Mouse (Mus musculus) liver, embryonic 16.5 days (tissue): Measurements from ENCODE around the gene Zfp598. TPM values are rescaled to one million over a fixed set of nuclear protein-coding genes. Genes with fewer than 3 reads are reported as not detected.
A peak's percentile ranks its signal among the peaks of the same experiment; 100 is the strongest.
"Not testable (repeated sequence)": the region's sequence is repeated elsewhere in the genome, so short reads cannot be mapped to it uniquely, and the experiment has no call there.

Experiments used
- ATAC-seq: fragments of 200-750 bp; cut with Nextera tagmentation; 2 replicates; pipeline ENCODE4 v1.8.0; 2017; ENCODE audit warnings: low read depth, mild to moderate bottlenecking, moderate number of reproducible peaks, moderate library complexity
- H3K27ac ChIP-seq: fragments of 300-500 bp; sonication (generic); 2 replicates; pipeline ENCODE4 v1.5.1; 2014; ENCODE audit warnings: mild to moderate bottlenecking, low read length
- H3K27me3 ChIP-seq: fragments of 300-500 bp; sonication (generic); 2 replicates; pipeline ENCODE4 v1.6.1; 2014; ENCODE audit warnings: low read depth, low read length, mixed read lengths; ENCODE audit not compliant: control insufficient read depth, insufficient read depth
- H3K36me3 ChIP-seq: fragments of 300-500 bp; sonication (generic); 2 replicates; pipeline ENCODE4 v1.6.1; 2014; ENCODE audit warnings: mild to moderate bottlenecking; ENCODE audit not compliant: control insufficient read depth, insufficient read depth
- H3K4me1 ChIP-seq: fragments of 300-500 bp; sonication (generic); 2 replicates; pipeline ENCODE4 v1.6.1; 2014; ENCODE audit warnings: low read depth, low read length, mixed read lengths; ENCODE audit not compliant: control insufficient read depth
- H3K4me2 ChIP-seq: fragments of 300-500 bp; sonication (generic); 2 replicates; pipeline ENCODE4 v1.6.1; 2014; ENCODE audit warnings: low read depth, low read length, mixed read lengths
- H3K4me3 ChIP-seq: fragments of 300-500 bp; sonication (generic); 2 replicates; pipeline ENCODE4 v1.5.1; 2014; ENCODE audit warnings: low read depth, mild to moderate bottlenecking, low read length
- H3K9ac ChIP-seq: fragments of 300-500 bp; sonication (generic); 2 replicates; pipeline ENCODE4 v1.6.1; 2014; ENCODE audit warnings: low read depth, low read length
- H3K9me3 ChIP-seq: fragments of 300-500 bp; sonication (generic); replicated peaks from 2 replicates; pipeline ENCODE4 v1.6.1; 2016; ENCODE audit warnings: low read length; ENCODE audit not compliant: control insufficient read depth
- WGBS: fragments of 180-500 bp; shearing (Covaris S2); extraction: QIAGEN DNeasy Blood & Tissue Kit; methylation state at CpG from one replicate; pipeline ENCODE4 v1.1.7; 2014; ENCODE audit not compliant: insufficient replicate concordance; 5-methylcytosine and 5-hydroxymethylcytosine counted together
- polyA plus RNA-seq: library from polyadenylated mRNA; unstranded; fragments of >200 nt; fragmentation: Nextera tagmentation; extraction: Ambion mirVana; gene quantifications from 2 replicates; pipeline ENCODE4 v1.2.1, GENCODE M21; 2015

The Zfp598 gene
- polyA plus RNA-seq, 1 experiment from 2014 or later: 8.7 TPM

GRCm38 (mm10) chr17:24718938-24719337 is 49.5 kb downstream of the Zfp598 start:
- Histone ChIP-seq H3K9ac (peak overlapping the region; percentile 79), H3K4me3 (peak overlapping the region; percentile 93), H3K4me2 (peak overlapping the region; percentile 74), H3K4me1 (peaks cover 34% of the 10 kb centered on the region)
- not testable (repeated sequence) for H3K27ac ChIP-seq, H3K27me3 ChIP-seq, H3K9me3 ChIP-seq, H3K36me3 ChIP-seq, ATAC-seq
- 34% methylated on average over 5 of the region's 5 CpGs for WGBS

GRCm38 (mm10) chr17:24719494-24720222 is 50.2 kb downstream of the Zfp598 start:
- H3K4me2 ChIP-seq: peak overlapping the region; percentile 74
- under 1% methylated on average over 61 of the region's 61 CpGs for WGBS
- H3K9ac ChIP-seq: peak overlapping the region; percentile 79
- no peaks in the 10 kb centered on the region for H3K27me3 ChIP-seq
- H3K27ac ChIP-seq: peak overlapping the region; percentile 83
- H3K36me3 ChIP-seq: peaks cover 9% of the 10 kb centered on the region
- peaks cover 37% of the 10 kb centered on the region for H3K4me1 ChIP-seq
- ATAC-seq: peak; percentile 94
- H3K9me3 ChIP-seq: no peaks in the 10 kb centered on the region
- H3K4me3 ChIP-seq: peak overlapping the region; percentile 93

- not testable (repeated sequence) for H3K27me3 ChIP-seq, ATAC-seq, H3K9me3 ChIP-seq, H3K36me3 ChIP-seq
- Histone ChIP-seq H3K4me1 (peaks cover 37% of the 10 kb centered on the region), H3K4me3 (peak overlapping the region; percentile 93), H3K4me2 (peak overlapping the region; percentile 71), H3K9ac (peak overlapping the region; percentile 71), H3K27ac (peak overlapping the region; percentile 76)
- 1% methylated on average over 11 of the region's 11 CpGs for WGBS
These were observed 51.1 kb downstream of the Zfp598 start for GRCm38 (mm10) chr17:24720616-24721015.

- Histone ChIP-seq H3K4me3 (peak overlapping the region; percentile 93), H3K9ac (peak overlapping the region; percentile 68), H3K27ac (peak overlapping the region; percentile 42), H3K4me2 (peak overlapping the region; percentile 71), H3K4me1 (peaks cover 37% of the 10 kb centered on the region)
- 7% methylated on average over 7 of the region's 7 CpGs for WGBS
- not testable (repeated sequence) for H3K27me3 ChIP-seq, H3K9me3 ChIP-seq, H3K36me3 ChIP-seq, ATAC-seq
These were observed 52.0 kb downstream of the Zfp598 start for GRCm38 (mm10) chr17:24721383-24721955.

GRCm38 (mm10) chr17:24722220-24722924 is 52.9 kb downstream of the Zfp598 start:
- Histone ChIP-seq H3K27ac (peak overlapping the region; percentile 42), H3K4me1 (peaks cover 37% of the 10 kb centered on the region), H3K9me3 (no peaks in the 10 kb centered on the region), H3K4me3 (peak overlapping the region; percentile 93), H3K36me3 (peaks cover 9% of the 10 kb centered on the region), H3K9ac (peak overlapping the region; percentile 18; the same call in 1 of the 2 replicates), H3K4me2 (peak overlapping the region; percentile 71), H3K27me3 (no peaks in the 10 kb centered on the region; the same call in 1 of the 2 replicates)
- WGBS: 16% methylated on average over 13 of the region's 13 CpGs
- ATAC-seq: no peak

GRCm38 (mm10) chr17:24723122-24723880 is 53.8 kb downstream of the Zfp598 start:
- Histone ChIP-seq H3K4me1 (peaks cover 37% of the 10 kb centered on the region), H3K4me3 (peak overlapping the region; percentile 93), H3K9ac (peak overlapping the region; percentile 97), H3K27me3 (no peaks in the 10 kb centered on the region; the same call in 1 of the 2 replicates), H3K9me3 (no peaks in the 10 kb centered on the region), H3K36me3 (peaks cover 9% of the 10 kb centered on the region), H3K27ac (peak overlapping the region; percentile 90), H3K4me2 (peak overlapping the region; percentile 71)
- no peak for ATAC-seq
- 1% methylated on average over 12 of the region's 12 CpGs for WGBS

- H3K9ac ChIP-seq: peak overlapping the region; percentile 97
- H3K4me2 ChIP-seq: peak overlapping the region; percentile 71
- peaks cover 33% of the 10 kb centered on the region for H3K4me1 ChIP-seq
- H3K4me3 ChIP-seq: peak overlapping the region; percentile 93
- peak; percentile 35 for ATAC-seq
- H3K27me3 ChIP-seq: no peaks in the 10 kb centered on the region; the same call in 1 of the 2 replicates
- WGBS: 0% methylated on average over 15 of the region's 15 CpGs
- no peaks in the 10 kb centered on the region for H3K9me3 ChIP-seq
- H3K27ac ChIP-seq: peak overlapping the region; percentile 90
- peaks cover 9% of the 10 kb centered on the region for H3K36me3 ChIP-seq
These were observed 54.3 kb downstream of the Zfp598 start for GRCm38 (mm10) chr17:24723881-24724180.

GRCm38 (mm10) chr17:24724184-24724583 is 54.7 kb downstream of the Zfp598 start, which contains the start of gene Ndufb10:
TSS of gene Ndufb10 (minus strand) at chr17:24724478.
- Histone ChIP-seq H3K27ac (peak within 1 kb of the TSS; percentile 90), H3K27me3 (no peaks in the 10 kb centered on the region; the same call in 1 of the 2 replicates), H3K9ac (peak within 1 kb of the TSS; percentile 97), H3K4me1 (peaks cover 29% of the 10 kb centered on the region), H3K4me2 (peak within 1 kb of the TSS; percentile 71), H3K36me3 (peaks cover 9% of the 10 kb centered on the region), H3K9me3 (no peaks in the 10 kb centered on the region), H3K4me3 (peak within 1 kb of the TSS; percentile 93)
- peak; percentile 68 for ATAC-seq
- whole genome bisulfite sequencing: 0% methylated on average over 30 of the region's 30 CpGs
